Mouse (Mus musculus): ENCODE results near the gene Cdc42ep5. TPM values are rescaled to one million over a fixed set of nuclear protein-coding genes. Genes with fewer than 3 reads are reported as not detected.

The Cdc42ep5 gene
- polyA plus RNA-seq, 1 experiment from 2014 or later, result 23.5 TPM

- 0 out of 2 replicates have a peak, but pooled peaks cover 3% of the 10 kb centered on the region for H3K9me3 ChIP-seq
- no peaks in the 10 kb centered on the region for H3K27me3 ChIP-seq (ENCODE audit: insufficient read depth, poor library complexity, severe bottlenecking)
- H3K36me3 ChIP-seq, result peaks cover 75% of the 10 kb centered on the region
- no peak overlapping the region for H3K4me3 ChIP-seq
- WGBS, result 47% methylated on average over 13 of the region's 13 CpGs
- peaks cover 7% of the 10 kb centered on the region; the same call in 1 of the 2 replicates for H3K4me1 ChIP-seq (replicated peaks)
- peak overlapping the region; percentile 73 for H3K27ac ChIP-seq
- peak; percentile 82 for DNase-seq (ENCODE audit: low spot score)
Measured at GRCm38 (mm10) chr7:4130686-4131452, 33.8 kb downstream of the Cdc42ep5 start.

- DNase-seq (ENCODE audit: low spot score), result no peak
- Histone ChIP-seq H3K27me3 (ENCODE audit: insufficient read depth, poor library complexity, severe bottlenecking) (no peaks in the 10 kb centered on the region), H3K4me1 (replicated peaks) (peaks cover 25% of the 10 kb centered on the region), H3K27ac (no peak overlapping the region), H3K9me3 (0 out of 2 replicates have a peak, but pooled peaks cover 3% of the 10 kb centered on the region), H3K4me3 (no peak overlapping the region), H3K36me3 (peaks cover 79% of the 10 kb centered on the region)
- 67% methylated on average over 6 of the region's 6 CpGs for WGBS
Measured at GRCm38 (mm10) chr7:4128860-4129259, 35.8 kb downstream of the Cdc42ep5 start.

GRCm38 (mm10) chr7:4127894-4128293 lies 36.8 kb downstream of the Cdc42ep5 start:
- Histone ChIP-seq H3K4me3 (no peak overlapping the region), H3K9me3 (0 out of 2 replicates have a peak, but pooled peaks cover 3% of the 10 kb centered on the region), H3K36me3 (peaks cover 70% of the 10 kb centered on the region), H3K27me3 (ENCODE audit: insufficient read depth, poor library complexity, severe bottlenecking) (no peaks in the 10 kb centered on the region), H3K4me1 (replicated peaks) (peaks cover 35% of the 10 kb centered on the region), H3K27ac (no peak overlapping the region)
- WGBS, result 83% methylated on average over 4 of the region's 4 CpGs
- DNase-seq (ENCODE audit: low spot score), result no peak

- H3K27ac ChIP-seq, result no peak overlapping the region
Measured at GRCm38 (mm10) chr7:4126992-4127785, 37.5 kb downstream of the Cdc42ep5 start.

GRCm38 (mm10) chr7:4125306-4125705 lies 39.4 kb downstream of the Cdc42ep5 start:
- WGBS, result 31% methylated on average over 9 of the region's 9 CpGs
- Histone ChIP-seq H3K9me3 (0 out of 2 replicates have a peak, but pooled peaks cover 3% of the 10 kb centered on the region), H3K27ac (peak overlapping the region; percentile 89), H3K4me3 (peak overlapping the region; percentile 68; the same call in 1 of the 2 replicates), H3K27me3 (ENCODE audit: insufficient read depth, poor library complexity, severe bottlenecking) (peaks cover 8% of the 10 kb centered on the region; the same call in 1 of the 2 replicates), H3K4me1 (replicated peaks) (peaks cover 55% of the 10 kb centered on the region), H3K36me3 (peaks cover 49% of the 10 kb centered on the region)
- DNase-seq (ENCODE audit: low spot score), result no peak

More at GRCm38 (mm10) chr7:4126992-4127785, 37.5 kb downstream of the Cdc42ep5 start:
- Histone ChIP-seq H3K4me3 (no peak overlapping the region), H3K4me1 (replicated peaks) (peaks cover 42% of the 10 kb centered on the region), H3K36me3 (peaks cover 62% of the 10 kb centered on the region), H3K27me3 (ENCODE audit: insufficient read depth, poor library complexity, severe bottlenecking) (peaks cover 4% of the 10 kb centered on the region; the same call in 1 of the 2 replicates), H3K9me3 (0 out of 2 replicates have a peak, but pooled peaks cover 3% of the 10 kb centered on the region)
- WGBS, result 90% methylated on average over 11 of the region's 11 CpGs
- no peak for DNase-seq (ENCODE audit: low spot score)

GRCm38 (mm10) chr7:4124856-4125255 lies 39.8 kb downstream of the Cdc42ep5 start:
- Histone ChIP-seq H3K27me3 (ENCODE audit: insufficient read depth, poor library complexity, severe bottlenecking) (peaks cover 11% of the 10 kb centered on the region; the same call in 1 of the 2 replicates), H3K36me3 (peaks cover 46% of the 10 kb centered on the region), H3K4me1 (replicated peaks) (peaks cover 60% of the 10 kb centered on the region), H3K9me3 (0 out of 2 replicates have a peak, but pooled peaks cover 3% of the 10 kb centered on the region), H3K4me3 (peak overlapping the region; percentile 68), H3K27ac (peak overlapping the region; percentile 89)
- DNase-seq (ENCODE audit: low spot score), result no peak
- 12% methylated on average over 5 of the region's 5 CpGs for WGBS

GRCm38 (mm10) chr7:4124315-4124759 lies 40.3 kb downstream of the Cdc42ep5 start:
- Histone ChIP-seq H3K27me3 (ENCODE audit: insufficient read depth, poor library complexity, severe bottlenecking) (peaks cover 15% of the 10 kb centered on the region; the same call in 1 of the 2 replicates), H3K36me3 (peaks cover 41% of the 10 kb centered on the region), H3K4me3 (peak overlapping the region; percentile 68), H3K27ac (peak overlapping the region; percentile 89), H3K9me3 (0 out of 2 replicates have a peak, but pooled peaks cover 3% of the 10 kb centered on the region), H3K4me1 (replicated peaks) (peaks cover 65% of the 10 kb centered on the region)
- DNase-seq (ENCODE audit: low spot score), result peak; percentile 80
- WGBS, result under 1% methylated on average over 10 of the region's 10 CpGs

- DNase-seq (ENCODE audit: low spot score), result peak; percentile 55
- Histone ChIP-seq H3K4me3 (peak overlapping the region; percentile 68), H3K36me3 (peaks cover 35% of the 10 kb centered on the region), H3K27ac (peak overlapping the region; percentile 89), H3K9me3 (0 out of 2 replicates have a peak, but pooled peaks cover 3% of the 10 kb centered on the region), H3K27me3 (ENCODE audit: insufficient read depth, poor library complexity, severe bottlenecking) (peaks cover 16% of the 10 kb centered on the region; the same call in 1 of the 2 replicates), H3K4me1 (replicated peaks) (peaks cover 69% of the 10 kb centered on the region)
- 16% methylated on average over 1 of the region's 1 CpGs for WGBS
Measured at GRCm38 (mm10) chr7:4123732-4124131, 40.9 kb downstream of the Cdc42ep5 start.

- Histone ChIP-seq H3K4me1 (replicated peaks) (peaks cover 69% of the 10 kb centered on the region), H3K9me3 (0 out of 2 replicates have a peak, but pooled peaks cover 3% of the 10 kb centered on the region), H3K36me3 (peaks cover 26% of the 10 kb centered on the region), H3K27me3 (ENCODE audit: insufficient read depth, poor library complexity, severe bottlenecking) (peaks cover 16% of the 10 kb centered on the region; the same call in 1 of the 2 replicates), H3K4me3 (peak overlapping the region; percentile 68), H3K27ac (peak overlapping the region; percentile 89)
- 83% methylated on average over 10 of the region's 10 CpGs for WGBS
- no peak for DNase-seq (ENCODE audit: low spot score)
Measured at GRCm38 (mm10) chr7:4122783-4123182, 41.9 kb downstream of the Cdc42ep5 start.

GRCm38 (mm10) chr7:4122076-4122768 lies 42.4 kb downstream of the Cdc42ep5 start:
- peaks cover 16% of the 10 kb centered on the region; the same call in 1 of the 2 replicates for H3K27me3 ChIP-seq (ENCODE audit: insufficient read depth, poor library complexity, severe bottlenecking)
- H3K4me3 ChIP-seq, result peak overlapping the region; percentile 68
- H3K36me3 ChIP-seq, result peaks cover 21% of the 10 kb centered on the region
- 0 out of 2 replicates have a peak, but pooled peaks cover 3% of the 10 kb centered on the region for H3K9me3 ChIP-seq
- DNase-seq (ENCODE audit: low spot score), result no peak
- peaks cover 69% of the 10 kb centered on the region for H3K4me1 ChIP-seq (replicated peaks)
- peak overlapping the region; percentile 89 for H3K27ac ChIP-seq
- 51% methylated on average over 11 of the region's 11 CpGs for WGBS

GRCm38 (mm10) chr7:4119976-4120921 lies 44.4 kb downstream of the Cdc42ep5 start:
- H3K27me3 ChIP-seq (ENCODE audit: insufficient read depth, poor library complexity, severe bottlenecking), result peaks cover 16% of the 10 kb centered on the region; the same call in 1 of the 2 replicates
- peak overlapping the region; percentile 89 for H3K27ac ChIP-seq
- peak overlapping the region; percentile 68 for H3K4me3 ChIP-seq
- H3K9me3 ChIP-seq, result no peaks in the 10 kb centered on the region
- 13% methylated on average over 18 of the region's 19 CpGs for WGBS
- H3K36me3 ChIP-seq, result peaks cover 1% of the 10 kb centered on the region; the same call in 1 of the 2 replicates
- no peak for DNase-seq (ENCODE audit: low spot score)
- peaks cover 63% of the 10 kb centered on the region for H3K4me1 ChIP-seq (replicated peaks)
